Mouse (Mus musculus): ENCODE data around the gene Gna11.

Gene Gna11

DNA sequence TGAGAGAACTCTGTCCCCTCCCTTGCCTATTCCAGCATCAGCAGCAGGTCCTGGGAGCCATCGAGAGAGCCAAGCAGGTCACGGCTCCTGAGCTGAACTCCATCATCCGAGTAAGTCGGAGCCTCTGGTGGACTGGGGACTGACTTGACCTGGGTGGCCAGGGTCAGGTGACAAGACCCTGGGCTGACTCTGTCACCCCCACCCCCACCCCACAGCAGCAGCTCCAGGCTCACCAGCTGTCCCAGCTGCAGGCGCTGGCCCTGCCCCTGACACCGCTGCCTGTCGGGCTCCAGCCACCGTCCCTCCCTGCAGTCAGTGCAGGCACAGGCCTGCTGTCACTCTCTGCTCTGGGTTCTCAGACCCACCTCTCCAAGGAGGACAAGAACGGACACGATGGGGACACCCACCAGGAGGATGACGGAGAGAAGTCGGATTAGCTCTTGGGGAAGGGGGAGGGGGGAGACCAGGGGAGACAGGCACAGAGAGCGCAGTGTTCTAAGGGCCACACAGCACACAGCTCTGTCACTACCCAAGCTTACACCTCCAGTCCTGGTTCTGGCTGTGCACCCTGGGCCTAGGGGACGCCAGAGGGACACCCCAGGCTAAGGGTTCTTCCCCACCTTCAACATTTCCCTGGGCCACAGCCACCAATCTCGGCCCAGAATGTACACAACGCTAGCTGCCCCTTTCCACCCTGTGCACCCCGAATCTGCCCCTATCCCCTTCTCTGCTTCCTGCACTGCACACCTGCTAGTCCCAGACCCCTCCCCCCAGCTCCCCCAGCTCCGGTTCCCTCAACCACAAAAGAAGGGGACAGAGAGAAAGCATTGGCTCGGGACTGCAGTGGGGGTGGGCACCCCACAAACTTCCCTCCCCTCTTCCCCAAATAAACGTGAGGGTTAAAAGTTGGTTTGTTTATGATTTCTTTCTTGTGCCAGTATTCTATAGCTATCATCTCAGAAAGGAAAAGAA, 20.6 kb upstream of the Gna11 start:
- no peak for DNase-seq (ENCODE audit: low spot score)

- no peak for DNase-seq (ENCODE audit: low spot score)
Measured at GRCm38 (mm10) chr10:81564734-81565133, 19.7 kb upstream of the Gna11 start.

DNA sequence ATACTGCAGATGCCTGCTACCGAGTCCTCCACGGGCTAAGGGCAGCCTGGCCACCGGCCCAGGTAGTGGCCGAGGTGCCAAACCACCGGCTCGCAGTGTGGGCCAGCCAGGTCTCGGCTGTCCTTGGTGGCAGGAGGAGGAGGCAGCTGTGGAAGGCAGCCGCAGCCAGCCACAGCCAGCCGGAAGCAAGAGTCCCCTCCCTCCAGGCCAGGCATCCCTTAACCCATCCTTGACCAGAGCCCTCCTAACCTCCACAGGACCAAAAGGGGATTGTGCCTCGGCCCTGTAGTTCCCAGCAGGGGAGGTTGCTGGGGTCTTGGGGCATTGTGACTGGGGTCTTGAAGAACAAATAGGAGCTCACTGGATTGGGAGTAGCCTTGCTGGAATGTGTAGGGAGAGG, 19.2 kb upstream of the Gna11 start:
- no peak for DNase-seq (ENCODE audit: low spot score)

DNA sequence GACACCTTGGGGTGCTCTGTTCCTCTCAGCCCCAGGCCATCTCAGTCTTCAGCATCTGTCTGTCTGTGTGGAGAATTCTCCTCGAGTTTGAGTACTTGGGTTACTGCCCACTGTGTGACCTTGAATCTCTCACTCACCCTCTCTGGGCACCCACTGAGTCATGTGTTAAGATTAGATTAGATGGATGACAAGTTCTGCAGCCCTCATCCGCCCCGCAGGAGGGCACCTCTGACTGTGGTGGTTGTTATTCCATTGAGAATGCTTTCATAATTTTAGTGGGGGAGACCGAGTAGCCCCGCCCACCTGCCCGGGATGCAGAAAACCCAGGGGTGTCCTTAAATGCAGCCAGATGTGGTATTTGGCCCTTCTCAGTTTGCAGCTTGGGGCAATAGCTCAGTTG, 18.5 kb upstream of the Gna11 start:
- no peak for DNase-seq (ENCODE audit: low spot score)

DNA sequence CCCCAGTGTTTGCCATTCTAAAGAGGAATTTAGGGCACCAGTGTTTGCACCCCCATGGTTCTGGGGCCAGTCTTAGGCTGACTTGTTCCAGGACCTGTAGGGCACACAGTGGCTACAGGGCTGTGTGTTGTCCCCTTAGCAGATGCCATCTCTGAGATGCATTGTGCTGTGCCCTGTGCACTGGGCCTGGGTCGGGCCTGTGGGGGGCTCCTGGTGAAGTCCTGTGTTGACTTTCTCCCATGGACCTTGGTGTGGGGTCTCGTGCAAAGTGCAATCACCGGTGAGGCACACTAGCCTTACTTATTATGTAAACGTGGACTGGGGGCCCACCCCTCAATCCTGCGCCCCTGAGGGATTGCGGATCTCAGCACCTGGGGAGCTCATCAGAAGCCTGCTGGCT, 17.4 kb upstream of the Gna11 start:
- no peak for DNase-seq (ENCODE audit: low spot score)

DNA sequence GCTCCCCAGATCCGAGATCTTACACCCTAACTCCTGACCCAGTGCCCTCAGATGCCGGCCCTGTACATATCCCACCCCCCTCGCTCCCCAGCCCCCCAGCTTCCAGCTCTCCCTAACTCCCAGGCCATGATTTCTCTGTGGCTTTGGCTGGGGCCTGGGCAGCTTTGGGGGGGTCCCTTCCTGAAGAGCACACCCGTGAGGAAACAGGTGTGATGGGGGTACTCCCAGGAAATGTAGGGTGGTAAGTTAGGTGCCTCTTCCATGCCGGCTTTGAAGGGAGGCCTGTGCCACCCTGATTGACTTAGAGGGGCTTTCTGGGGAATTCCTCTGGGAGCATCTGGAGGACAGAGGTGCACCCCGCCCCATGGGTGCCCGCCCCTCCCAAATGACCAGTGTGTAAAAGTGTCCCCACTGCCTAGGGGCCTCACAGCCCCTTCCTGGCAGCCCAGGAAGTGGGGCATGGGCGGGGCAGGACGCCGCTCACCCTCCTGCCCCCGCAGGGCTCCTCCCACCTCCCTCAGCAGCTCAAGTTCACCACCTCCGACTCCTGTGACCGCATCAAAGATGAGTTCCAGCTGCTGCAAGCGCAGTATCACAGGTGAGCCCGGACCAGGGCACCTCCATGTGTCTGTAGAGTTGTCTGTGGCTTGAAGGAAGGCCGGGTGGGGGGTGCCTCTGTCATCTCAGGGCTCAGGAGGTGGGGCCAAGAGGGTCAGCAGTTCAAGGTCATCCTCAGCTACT, 15.9 kb upstream of the Gna11 start:
- DNase-seq (ENCODE audit: low spot score), result no peak

DNA sequence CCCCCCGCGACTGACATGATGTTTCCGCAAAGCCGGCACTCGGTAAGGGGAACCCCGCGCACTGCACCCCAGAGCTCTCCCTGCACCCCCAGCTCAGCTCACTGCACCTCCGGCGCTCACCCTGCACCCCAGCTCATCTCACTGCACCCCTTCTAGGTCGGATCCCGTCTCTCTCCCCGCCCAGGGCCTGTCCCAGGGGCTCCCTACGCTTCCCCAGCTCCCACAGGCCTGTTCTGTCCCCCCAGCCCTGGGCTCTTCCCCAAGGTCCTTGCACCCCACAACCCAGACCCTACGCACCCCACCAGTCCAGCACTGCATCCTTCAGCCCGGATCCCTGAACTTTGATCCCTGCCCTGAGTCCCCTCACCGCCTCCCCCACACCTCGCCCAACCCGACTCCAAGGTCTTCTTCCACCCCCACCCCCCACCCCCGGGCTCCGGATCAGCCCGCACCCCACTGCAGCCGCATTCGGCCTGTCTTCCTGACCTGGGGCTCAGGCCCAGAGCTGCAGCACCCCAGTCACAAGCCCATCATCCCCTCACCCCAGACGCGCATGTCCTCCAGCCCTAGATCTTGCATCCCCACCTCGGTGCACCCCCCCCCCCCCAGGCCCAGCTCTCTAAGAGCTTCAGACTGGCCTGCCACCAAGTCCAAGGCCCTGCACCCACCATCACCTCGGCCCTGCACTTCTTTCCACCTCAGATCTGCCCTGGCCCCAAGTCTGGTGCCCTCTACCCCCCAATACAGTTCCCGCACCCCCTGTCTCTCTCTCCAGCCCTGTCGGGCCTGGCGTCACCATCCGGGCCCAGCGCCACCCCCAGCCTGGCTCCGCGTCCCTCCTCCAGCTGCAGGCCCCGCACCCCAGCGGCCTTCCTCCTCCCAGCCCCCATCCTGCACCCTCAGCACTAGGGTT, 14.9 kb upstream of the Gna11 start:
- DNase-seq (ENCODE audit: low spot score), result no peak

- DNase-seq (ENCODE audit: low spot score), result peak; percentile 56
Measured at GRCm38 (mm10) chr10:81559163-81559626, 14.2 kb upstream of the Gna11 start, which contains the start of gene Aes. Gene Aes, plus strand, starts transcription at chr10:81559488.

DNA sequence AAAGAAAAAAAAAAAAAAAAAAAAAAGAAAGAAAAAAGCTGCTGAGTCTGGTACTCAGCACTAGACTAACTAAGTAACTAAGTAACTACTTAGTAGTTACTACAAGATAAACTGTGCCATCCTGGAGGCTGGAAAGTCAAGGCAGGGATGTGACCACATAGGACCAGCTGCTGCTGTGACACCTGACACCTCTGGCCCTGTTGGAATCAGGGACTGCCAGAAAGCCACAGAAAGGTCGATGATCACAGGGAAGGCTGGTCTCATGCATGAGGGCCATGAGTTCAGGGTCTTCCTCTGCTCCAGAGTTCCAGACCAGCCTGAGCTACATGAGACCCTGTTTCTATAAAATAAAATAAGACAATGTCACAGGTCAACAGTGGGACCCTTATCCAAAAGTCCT, 12.5 kb upstream of the Gna11 start:
- no peak for DNase-seq (ENCODE audit: low spot score)

DNA sequence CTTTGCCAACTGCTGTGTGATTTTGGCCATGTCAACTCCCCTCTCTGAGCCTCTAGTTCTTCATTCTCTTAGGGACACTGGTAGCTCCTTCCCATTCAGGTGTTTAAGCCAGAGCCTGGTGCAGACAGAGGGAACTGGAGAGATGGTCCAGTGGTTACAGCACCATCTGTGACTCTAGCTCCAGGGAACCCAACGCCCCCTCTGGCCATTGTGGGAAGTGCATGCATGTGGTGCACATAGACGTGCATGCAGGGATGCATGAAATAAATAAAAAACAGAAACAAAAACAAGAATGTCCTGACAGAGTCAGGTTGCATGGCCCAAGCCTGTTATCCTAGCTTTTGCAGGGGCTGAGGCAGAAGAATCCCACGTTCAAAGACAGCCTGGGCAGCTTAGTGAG, 11.3 kb upstream of the Gna11 start:
- no peak for DNase-seq (ENCODE audit: low spot score)

GRCm38 (mm10) chr10:81553807-81554755, 9.1 kb upstream of the Gna11 start:
- DNase-seq (ENCODE audit: low spot score), result no peak

DNA sequence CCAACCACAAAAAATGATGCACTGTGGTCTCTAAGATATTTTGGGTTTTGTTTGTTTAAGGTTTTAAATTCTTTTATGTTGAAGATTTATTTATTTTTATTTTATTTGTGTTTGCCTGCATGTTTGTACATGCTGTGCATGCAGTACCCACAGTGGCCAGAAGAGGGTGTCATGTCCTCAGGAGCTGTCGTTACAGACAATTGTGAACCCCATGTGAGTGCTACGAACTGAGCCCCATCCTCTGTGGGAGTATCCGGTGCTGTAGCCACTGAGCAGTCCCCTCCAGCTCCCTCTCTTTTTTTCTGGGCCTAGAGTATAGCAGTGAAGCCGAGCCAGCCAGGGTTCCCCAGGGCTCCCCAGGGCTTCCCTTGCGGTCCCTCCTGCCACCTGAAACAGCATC, 8.2 kb upstream of the Gna11 start:
- DNase-seq (ENCODE audit: low spot score), result no peak

GRCm38 (mm10) chr10:81551597-81552102, 6.7 kb upstream of the Gna11 start:
- DNase-seq (ENCODE audit: low spot score), result no peak

- DNase-seq (ENCODE audit: low spot score), result no peak
Measured at GRCm38 (mm10) chr10:81550257-81550656, 5.3 kb upstream of the Gna11 start.

GRCm38 (mm10) chr10:81548944-81549343, 4.0 kb upstream of the Gna11 start:
- no peak for DNase-seq (ENCODE audit: low spot score)

- no peak for DNase-seq (ENCODE audit: low spot score)
Measured at GRCm38 (mm10) chr10:81546788-81547571, 2.0 kb upstream of the Gna11 start.

- no peak for DNase-seq (ENCODE audit: low spot score)
Measured at GRCm38 (mm10) chr10:81546332-81546731, 1.3 kb upstream of the Gna11 start.

GRCm38 (mm10) chr10:81544296-81545160, 462 bp downstream of the Gna11 start:
- DNase-seq (ENCODE audit: low spot score), result no peak

- DNase-seq (ENCODE audit: low spot score), result no peak
Measured at GRCm38 (mm10) chr10:81543633-81544032, 1.4 kb downstream of the Gna11 start.
